26 mouse cellular contexts compared by ENCODE assay signal in the genomic region with DNA sequence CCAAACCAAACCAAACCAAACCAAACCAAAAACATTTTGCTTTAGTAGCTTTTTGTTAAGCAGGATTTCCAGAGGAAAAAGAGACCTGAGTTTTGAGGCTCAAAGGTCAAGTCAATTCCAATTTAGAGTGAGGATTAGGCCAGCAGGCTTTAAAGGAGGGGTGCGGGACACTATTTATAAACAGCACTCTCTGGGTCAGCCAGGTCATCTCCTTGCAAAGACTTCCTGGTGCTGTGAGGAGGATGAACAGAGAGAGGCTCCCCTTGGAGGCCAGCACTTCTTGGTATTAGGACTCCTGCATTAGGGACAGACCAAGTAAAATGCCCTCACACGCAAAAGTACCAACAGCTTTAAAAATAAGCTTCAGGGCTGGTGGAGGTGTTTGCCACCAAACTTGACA.
"Had no signal": no experiment of that assay in that cellular context is flagged by ENCODE, and none has a peak within 500 bp of the region (broad histone marks: within the 10 kb centered on the region; RNA-seq: fewer than 3 reads in every experiment).

No protein-coding gene starts in this region.

- H3K4me1 ChIP-seq: heart, embryonic 15.5 days; hindbrain, embryonic 15.5 days; kidney, embryonic 15.5 days; limb, embryonic 13.5 days; limb, embryonic 15.5 days had no signal

- H3K27ac ChIP-seq: heart, adult 2 months; heart, embryonic 13.5 days; heart, embryonic 15.5 days; hindbrain, embryonic 13.5 days; hindbrain, embryonic 15.5 days; hindbrain, postnatal 0 days; kidney, embryonic 15.5 days; kidney, postnatal 0 days; limb, embryonic 13.5 days; limb, embryonic 15.5 days; liver, embryonic 12.5 days; liver, embryonic 14.5 days had no signal

- ATAC-seq: hindbrain, postnatal 0 days; liver, embryonic 12.5 days had no signal

- DNase-seq: gastrocnemius, postnatal 10 days; gastrocnemius, postnatal 25 days; heart, adult 11 months; heart, adult 2 months; heart, postnatal 14 days; heart, postnatal 36 days; kidney, adult 11 months; kidney, adult 2 months; kidney, adult 9 months; kidney, postnatal 14 days; kidney, postnatal 36 days; layer of hippocampus, adult 9-11 months; layer of hippocampus, postnatal 36 days; left cerebral cortex, postnatal 4 days had no signal

- H3K4me2 ChIP-seq: heart, embryonic 11.5 days; heart, embryonic 13.5 days; heart, embryonic 15.5 days; hindbrain, embryonic 13.5 days; hindbrain, embryonic 15.5 days; kidney, embryonic 15.5 days; limb, embryonic 13.5 days; limb, embryonic 15.5 days; liver, embryonic 12.5 days had no signal

- H3K27me3 ChIP-seq: heart, embryonic 13.5 days; heart, embryonic 15.5 days; hindbrain, embryonic 13.5 days; hindbrain, embryonic 15.5 days; kidney, embryonic 15.5 days; limb, embryonic 13.5 days; limb, embryonic 15.5 days; liver, embryonic 12.5 days had no signal

- H3K9ac ChIP-seq: heart, embryonic 13.5 days; heart, embryonic 15.5 days; hindbrain, embryonic 13.5 days; hindbrain, embryonic 15.5 days; kidney, embryonic 15.5 days; limb, embryonic 13.5 days; limb, embryonic 15.5 days; liver, embryonic 12.5 days; liver, embryonic 14.5 days had no signal

- H3K4me3 ChIP-seq: heart, adult 2 months; heart, embryonic 13.5 days; heart, embryonic 15.5 days; hindbrain, embryonic 13.5 days; hindbrain, embryonic 15.5 days; kidney, embryonic 15.5 days; limb, embryonic 13.5 days; limb, embryonic 15.5 days; liver, embryonic 12.5 days had no signal

- H3K9me3 ChIP-seq: heart, embryonic 13.5 days; heart, embryonic 15.5 days; hindbrain, embryonic 13.5 days; hindbrain, embryonic 15.5 days; kidney, embryonic 15.5 days; limb, embryonic 13.5 days; limb, embryonic 15.5 days; liver, embryonic 12.5 days had no signal
